8 mouse cellular contexts compared by ENCODE assay signal in genomic region chr9:37782766-37783260, GRCm38 (mm10). TPM values are rescaled to one million over a fixed set of nuclear protein-coding genes. Genes with fewer than 3 reads are reported as not detected.
A peak's percentile ranks its signal among the peaks of the same experiment; 100 is the strongest.
DNase-seq lines count a peak whose midpoint lies in the region; ATAC-seq and TF ChIP-seq lines count a peak whose summit lies in the region.

No protein-coding gene starts in this region.

- intact Hi-C loops in left cerebral cortex, postnatal 10 days (cut with DNase I): no loop called here

- 0 out of 2 replicates have a peak overlapping the region, but pooled peaks have one; percentile 7 for H3K9ac ChIP-seq in kidney, embryonic 15.5 days

- H3K27ac ChIP-seq in kidney, embryonic 15.5 days: no peak overlapping the region

- peak overlapping the region; percentile 23 for H3K4me3 ChIP-seq in kidney, embryonic 15.5 days (replicated peaks)

- H3K36me3 ChIP-seq in kidney, embryonic 15.5 days: no peaks in the 10 kb centered on the region

- TF ChIP-seq CTCF in brain, embryonic 14.5 days (IDR thresholded peaks at IDR 0.05; ENCODE audit: borderline replicate concordance, extremely low read depth, insufficient read depth, insufficient read length): no peak

- WGBS in kidney, embryonic 15.5 days: 4% methylated on average over 7 of the region's 7 CpGs

- peak; percentile 16 to 38 for DNase-seq in left cerebral cortex, postnatal 10 days (ENCODE audit: extremely low spot score in 1 of 2, low spot score in 2 of 2)
- no peak for DNase-seq in left cerebral cortex, adult 11 months (ENCODE audit: low spot score)
- DNase-seq in brain, embryonic 14.5 days (ENCODE audit: low read depth): peak; percentile 84
- DNase-seq in gonadal fat pad, adult 2 months (ENCODE audit: low read depth): peak; percentile 9
- peak; percentile 0 for DNase-seq in lung, postnatal 14 days
- DNase-seq in urinary bladder, postnatal 36 days (ENCODE audit: low spot score in 2 of 2): no peak
- no peak for DNase-seq in urinary bladder, postnatal 4 days (ENCODE audit: low spot score in 2 of 2)

- no peak for TF ChIP-seq POLR2A in brain, embryonic 14.5 days (IDR thresholded peaks at IDR 0.05; ENCODE audit: borderline replicate concordance, extremely low read depth, insufficient read depth, insufficient read length, poor library complexity, severe bottlenecking)

- H3K4me2 ChIP-seq in kidney, embryonic 15.5 days: peak overlapping the region; percentile 54

- H3K9me3 ChIP-seq in kidney, embryonic 15.5 days (replicated peaks): no peaks in the 10 kb centered on the region

- H3K4me1 ChIP-seq in kidney, embryonic 15.5 days: peaks cover 10% of the 10 kb centered on the region

- H3K27me3 ChIP-seq in kidney, embryonic 15.5 days: no peaks in the 10 kb centered on the region

- ATAC-seq in kidney, embryonic 15.5 days (replicated peaks; ENCODE audit: low FRiP score): peak; percentile 87

RNA-seq across cellular contexts. Expression of gene Olfr875, which starts 11.2 kb away (rescaled TPM):
- not detected for total RNA-seq in left cerebral cortex, postnatal 10 days (2021)
- 0.03 TPM in 1 of 2 replicates, not detected in the other for polyA plus RNA-seq in brain, embryonic 14.5 days (2012; rRNA removed)
- not detected in 2 replicates for polyA plus RNA-seq in gonadal fat pad, adult 2 months (2012; rRNA removed)
- not detected in 2 replicates for polyA plus RNA-seq in kidney, embryonic 15.5 days (2015; fragmentation: Nextera tagmentation; extraction: Ambion mirVana)

RNA-seq across cellular contexts. Expression of gene Olfr876, which starts 20.0 kb away (rescaled TPM):
- total RNA-seq in left cerebral cortex, postnatal 10 days (2021): not detected
- not detected in 2 replicates for polyA plus RNA-seq in brain, embryonic 14.5 days (2012; rRNA removed)
- polyA plus RNA-seq in gonadal fat pad, adult 2 months (2012; rRNA removed): not detected in 2 replicates
- not detected in 2 replicates for polyA plus RNA-seq in kidney, embryonic 15.5 days (2015; fragmentation: Nextera tagmentation; extraction: Ambion mirVana)

RNA-seq across cellular contexts. Expression of gene Olfr874, which starts 37.9 kb away (rescaled TPM):
- total RNA-seq in left cerebral cortex, postnatal 10 days (2021): not detected
- 0.10 TPM in 1 of 2 replicates, not detected in the other for polyA plus RNA-seq in brain, embryonic 14.5 days (2012; rRNA removed)
- not detected in 2 replicates for polyA plus RNA-seq in gonadal fat pad, adult 2 months (2012; rRNA removed)
- not detected in 2 replicates for polyA plus RNA-seq in kidney, embryonic 15.5 days (2015; fragmentation: Nextera tagmentation; extraction: Ambion mirVana)

Comparison
In these comparisons a context has a peak if more than half of its experiments do, and no peak if none do; other contexts are left out.
1. DNase-seq: peak in left cerebral cortex, postnatal 10 days (2 of 2), brain, embryonic 14.5 days (single experiment), gonadal fat pad, adult 2 months (single experiment) and lung, postnatal 14 days (single experiment); none in left cerebral cortex, adult 11 months (single experiment), urinary bladder, postnatal 36 days (0 of 2) and urinary bladder, postnatal 4 days (0 of 2).